Mouse (Mus musculus): ENCODE measurements around the gene Akt3.

Gene Akt3
- long read RNA-seq, experiment 1, partial matches to known transcripts: 2 of 4 reads
- long read RNA-seq, experiment 1, other reads (novel, unspliced or antisense): 2 of 4 reads
- long read RNA-seq, experiment 2, partial matches to known transcripts: 1 of 6 reads
- long read RNA-seq, experiment 2, other reads (novel, unspliced or antisense): 5 of 6 reads

GRCm38 (mm10) chr1:177258034-177258342, at the start of gene Akt3:
TSS of gene Akt3 (minus strand) at chr1:177258203.
- intact Hi-C loops (cut with DNase I): no loop called here

- intact Hi-C loops (cut with DNase I): no loop called here
These were observed 49.5 kb upstream of the Akt3 start for GRCm38 (mm10) chr1:177307549-177307948.

GRCm38 (mm10) chr1:177298231-177298630, 40.2 kb upstream of the Akt3 start:
- intact Hi-C loops (cut with DNase I): no loop called here

GRCm38 (mm10) chr1:177286764-177287163, 28.8 kb upstream of the Akt3 start:
- intact Hi-C loops (cut with DNase I): no loop called here

GRCm38 (mm10) chr1:177281925-177282324, 23.9 kb upstream of the Akt3 start:
- intact Hi-C loops (cut with DNase I): no loop called here

- intact Hi-C loops (cut with DNase I): no loop called here
These were observed 19.4 kb upstream of the Akt3 start for GRCm38 (mm10) chr1:177277361-177277760.

- intact Hi-C loops (cut with DNase I): no loop called here
These were observed 9.6 kb upstream of the Akt3 start for GRCm38 (mm10) chr1:177267645-177268044.

GRCm38 (mm10) chr1:177262926-177263325, 4.9 kb upstream of the Akt3 start:
- intact Hi-C loops (cut with DNase I): no loop called here

- intact Hi-C loops (cut with DNase I): no loop called here
These were observed 2.8 kb upstream of the Akt3 start for GRCm38 (mm10) chr1:177260796-177261195.

- intact Hi-C loops (cut with DNase I): no loop called here
These were observed 1.1 kb upstream of the Akt3 start for GRCm38 (mm10) chr1:177259038-177259600.

- intact Hi-C loops (cut with DNase I): no loop called here
These were observed 487 bp upstream of the Akt3 start for GRCm38 (mm10) chr1:177258343-177259037.

- intact Hi-C loops (cut with DNase I): no loop called here
These were observed 597 bp downstream of the Akt3 start for GRCm38 (mm10) chr1:177257178-177258033.

- intact Hi-C loops (cut with DNase I): no loop called here
These were observed 9.4 kb downstream of the Akt3 start for GRCm38 (mm10) chr1:177248638-177249037.

GRCm38 (mm10) chr1:177238368-177238767, 19.6 kb downstream of the Akt3 start:
- intact Hi-C loops (cut with DNase I): no loop called here

- intact Hi-C loops (cut with DNase I): no loop called here
These were observed 21.3 kb downstream of the Akt3 start for GRCm38 (mm10) chr1:177236695-177237094.

- intact Hi-C loops (cut with DNase I): no loop called here
These were observed 21.8 kb downstream of the Akt3 start for GRCm38 (mm10) chr1:177236249-177236648.

- intact Hi-C loops (cut with DNase I): no loop called here
These were observed 23.5 kb downstream of the Akt3 start for GRCm38 (mm10) chr1:177234462-177234861.

- intact Hi-C loops (cut with DNase I): no loop called here
These were observed 26.9 kb downstream of the Akt3 start for GRCm38 (mm10) chr1:177231122-177231521.

GRCm38 (mm10) chr1:177198978-177199377, 59.0 kb downstream of the Akt3 start:
- intact Hi-C loops (cut with DNase I): loop anchor here (10.0 kb wide), 1 partner anchor 246 kb away; the partner anchor contains the start of gene Zbtb18

- intact Hi-C loops (cut with DNase I): loop anchor here (10.0 kb wide), 1 partner anchor 250 kb away; the partner anchor contains the start of gene Zbtb18
These were observed 62.8 kb downstream of the Akt3 start for GRCm38 (mm10) chr1:177195224-177195623.

GRCm38 (mm10) chr1:177194324-177194723, 63.7 kb downstream of the Akt3 start:
- intact Hi-C loops (cut with DNase I): loop anchor here (5.0 to 10.0 kb wide), 2 partner anchors 250 to 498 kb away; partner anchors contain the start of gene Zbtb18

- intact Hi-C loops (cut with DNase I): loop anchor here (5.0 to 10.0 kb wide), 2 partner anchors 253 to 501 kb away; partner anchors contain the start of gene Zbtb18
These were observed 66.4 kb downstream of the Akt3 start for GRCm38 (mm10) chr1:177191623-177192022.

Data from adrenal gland (tissue).